23 mouse cellular contexts compared by ENCODE assay signal in genomic region chr7:24525686-24526420, GRCm38 (mm10). TPM values are rescaled to one million over a fixed set of nuclear protein-coding genes. Genes with fewer than 3 reads are reported as not detected.
A peak's percentile ranks its signal among the peaks of the same experiment; 100 is the strongest.
DNase-seq lines count a peak whose midpoint lies in the region; ATAC-seq and TF ChIP-seq lines count a peak whose summit lies in the region.
"Had no signal": no experiment of that assay in that cellular context is flagged by ENCODE, and none has a peak within 500 bp of the region (broad histone marks: within the 10 kb centered on the region; RNA-seq: fewer than 3 reads in every experiment).

No protein-coding gene starts in this region.

- no peak overlapping the region; the same call in 1 of the 2 replicates for H3K4me3 ChIP-seq in layer of hippocampus, adult 2 months
- H3K4me3 ChIP-seq in cerebellum, adult 2 months (replicated peaks; ENCODE audit: insufficient read depth, low read depth, low read length): no peak overlapping the region
- H3K4me3 ChIP-seq in embryonic facial prominence, embryonic 13.5 days: no peak overlapping the region
- no peak overlapping the region for H3K4me3 ChIP-seq in heart, adult 2 months
- H3K4me3 ChIP-seq: hindbrain, embryonic 10.5 days; liver, embryonic 12.5 days; lung, embryonic 15.5 days had no signal

- DNase-seq in layer of hippocampus, adult 2 months (ENCODE audit: low spot score in 2 of 2): peak in 1 of 2 experiments; percentile 47
- DNase-seq in layer of hippocampus, postnatal 10 days (ENCODE audit: low spot score in 2 of 2): no peak
- peak; percentile 76 for DNase-seq in brain, adult 2 months (ENCODE audit: low read depth, low spot score)
- DNase-seq in cerebellum, adult 2 months: peak; percentile 82 to 84
- no peak for DNase-seq in heart, adult 2 months
- no peak for DNase-seq in thymus, postnatal 4 days
- DNase-seq: gastrocnemius, postnatal 14 days; kidney, adult 2 months; kidney, postnatal 14 days; midbrain, embryonic 14.5 days; right cerebral cortex, postnatal 4 days had no signal

- peak overlapping the region; percentile 62 for H3K27ac ChIP-seq in layer of hippocampus, adult 2 months
- H3K27ac ChIP-seq in cerebellum, adult 2 months (ENCODE audit: insufficient read depth, low read length): peak overlapping the region; percentile 53
- peak overlapping the region; percentile 90 for H3K27ac ChIP-seq in embryonic facial prominence, embryonic 13.5 days
- no peak overlapping the region for H3K27ac ChIP-seq in heart, adult 2 months
- H3K27ac ChIP-seq: hindbrain, embryonic 10.5 days; liver, embryonic 12.5 days; lung, embryonic 15.5 days had no signal

- intact Hi-C loops in heart, adult 2 months (cut with DNase I): loop anchor here (5.0 kb wide), 1 partner anchor 54 kb away; no protein-coding TSS in a partner anchor

- TF ChIP-seq EP300 in heart, adult 2 months (IDR thresholded peaks at IDR 0.05; ENCODE audit: insufficient read depth, low read depth, low read length): no peak

- TF ChIP-seq POLR2A in cerebellum, adult 2 months (IDR thresholded peaks at IDR 0.05; ENCODE audit: borderline replicate concordance, insufficient read depth, low read length): no peak
- TF ChIP-seq POLR2A in heart, adult 2 months (IDR thresholded peaks at IDR 0.05; ENCODE audit: insufficient read depth, low read depth, low read length): no peak

- WGBS in cerebellum, adult 2 months: 14% methylated on average over 12 of the region's 12 CpGs
- WGBS in embryonic facial prominence, embryonic 13.5 days: 70% methylated on average over 12 of the region's 12 CpGs
- WGBS in heart, adult 2 months: 81% methylated on average over 12 of the region's 12 CpGs

- ATAC-seq in embryonic facial prominence, embryonic 13.5 days (ENCODE audit: insufficient number of reproducible peaks, insufficient read depth, low FRiP score, low TSS enrichment, low read depth): no peak
- ATAC-seq in megakaryocyte-erythroid progenitor cell, adult 5-6 weeks (replicated peaks; ENCODE audit: low FRiP score, low TSS enrichment, poor library complexity, severe bottlenecking): no peak
- ATAC-seq: liver, embryonic 12.5 days had no signal

- no peaks in the 10 kb centered on the region for H3K9me3 ChIP-seq in embryonic facial prominence, embryonic 13.5 days
- H3K9me3 ChIP-seq: hindbrain, embryonic 10.5 days; liver, embryonic 12.5 days; lung, embryonic 15.5 days had no signal

- TF ChIP-seq CTCF in layer of hippocampus, adult 2 months (conservative IDR thresholded peaks at IDR 0.05): no peak
- TF ChIP-seq CTCF in cerebellum, adult 2 months (IDR thresholded peaks at IDR 0.05; ENCODE audit: borderline replicate concordance, insufficient read depth, low read depth, low read length): no peak
- TF ChIP-seq CTCF in heart, adult 2 months (IDR thresholded peaks at IDR 0.05): no peak

- no peaks in the 10 kb centered on the region for H3K79me2 ChIP-seq in heart, adult 2 months (replicated peaks; ENCODE audit: control insufficient read depth, insufficient read depth, low read length)

- H3K4me2 ChIP-seq in embryonic facial prominence, embryonic 13.5 days: peak overlapping the region; percentile 38
- H3K4me2 ChIP-seq: liver, embryonic 12.5 days; lung, embryonic 15.5 days had no signal

- no peak overlapping the region for H3K9ac ChIP-seq in embryonic facial prominence, embryonic 13.5 days
- H3K9ac ChIP-seq in heart, adult 2 months (ENCODE audit: low read depth, low read length): no peak overlapping the region
- H3K9ac ChIP-seq: liver, embryonic 12.5 days; lung, embryonic 15.5 days had no signal

- H3K4me1 ChIP-seq in cerebellum, adult 2 months (ENCODE audit: control insufficient read depth, insufficient read depth, low read length): peaks cover 20% of the 10 kb centered on the region
- H3K4me1 ChIP-seq in embryonic facial prominence, embryonic 13.5 days: peaks cover 24% of the 10 kb centered on the region
- no peaks in the 10 kb centered on the region for H3K4me1 ChIP-seq in heart, adult 2 months (ENCODE audit: control insufficient read depth, insufficient read depth, low read length)

- H3K27me3 ChIP-seq in cerebellum, adult 2 months (ENCODE audit: control insufficient read depth, insufficient read depth, low read length): no peaks in the 10 kb centered on the region
- H3K27me3 ChIP-seq in embryonic facial prominence, embryonic 13.5 days: no peaks in the 10 kb centered on the region
- no peaks in the 10 kb centered on the region for H3K27me3 ChIP-seq in heart, adult 2 months (ENCODE audit: control insufficient read depth, insufficient read depth, low read length)
- H3K27me3 ChIP-seq: lung, embryonic 15.5 days had no signal

- no peaks in the 10 kb centered on the region for H3K36me3 ChIP-seq in embryonic facial prominence, embryonic 13.5 days
- no peaks in the 10 kb centered on the region for H3K36me3 ChIP-seq in heart, adult 2 months (ENCODE audit: control insufficient read depth, insufficient read depth, low read length)
- H3K36me3 ChIP-seq: hindbrain, embryonic 10.5 days; liver, embryonic 12.5 days; lung, embryonic 15.5 days had no signal

RNA-seq across cellular contexts. Expression of gene Irgq, which starts 4.6 kb away (rescaled TPM):
- total RNA-seq in layer of hippocampus, adult 2 months (2021): 10 to 100 TPM; 61.9 to 63.0 TPM
- total RNA-seq in layer of hippocampus, postnatal 10 days (2021): 100 to 1,000 TPM in 1 of 2 experiments, 10 to 100 TPM in 1; 98.5 to 101 TPM
- polyA plus RNA-seq in cerebellum, adult 2 months (2012; rRNA removed): 37.0 and 38.3 TPM in 2 replicates
- polyA plus RNA-seq in embryonic facial prominence, embryonic 13.5 days (2015; fragmentation: Nextera tagmentation; extraction: Ambion mirVana): 9.6 and 10.2 TPM in 2 replicates
- 4.7 and 6.3 TPM in 2 replicates for total RNA-seq in megakaryocyte-erythroid progenitor cell, adult 5-6 weeks (2014; fragmentation: Nextera tagmentation)
- 3.0 and 5.2 TPM in 2 replicates for total RNA-seq in megakaryocyte-erythroid progenitor cell, adult 5-6 weeks (2017)
- total RNA-seq in heart, adult 2 months (2021): 10 to 100 TPM; 16.1 to 17.4 TPM
- 12.9 and 20.7 TPM in 2 replicates for polyA plus RNA-seq in heart, adult 2 months (2012; rRNA removed)

RNA-seq across cellular contexts. Expression of gene AC161166.1, which starts 13.6 kb away (rescaled TPM):
- total RNA-seq in layer of hippocampus, adult 2 months (2021): not detected
- total RNA-seq in layer of hippocampus, postnatal 10 days (2021): not detected
- polyA plus RNA-seq in cerebellum, adult 2 months (2012; rRNA removed): not detected in 2 replicates
- 0.53 and 0.89 TPM in 2 replicates for polyA plus RNA-seq in embryonic facial prominence, embryonic 13.5 days (2015; fragmentation: Nextera tagmentation; extraction: Ambion mirVana)
- total RNA-seq in megakaryocyte-erythroid progenitor cell, adult 5-6 weeks (2014; fragmentation: Nextera tagmentation): not detected in 2 replicates
- not detected in 2 replicates for total RNA-seq in megakaryocyte-erythroid progenitor cell, adult 5-6 weeks (2017)
- not detected for total RNA-seq in heart, adult 2 months (2021)
- 0.04 TPM in 1 of 2 replicates, not detected in the other for polyA plus RNA-seq in heart, adult 2 months (2012; rRNA removed)
- total RNA-seq: gastrocnemius, postnatal 14 days; heart, adult 8-10 months; layer of hippocampus, postnatal 14 days; left cerebral cortex, postnatal 14 days had no signal
- polyA plus RNA-seq: cortical plate, adult 2 months; frontal cortex, adult 2 months; kidney, adult 2 months; urinary bladder, adult 2 months had no signal

RNA-seq across cellular contexts. Expression of gene Zfp428, which starts 19.0 kb away (rescaled TPM):
- total RNA-seq in layer of hippocampus, adult 2 months (2021): 10 to 100 TPM; 32.6 to 41.6 TPM
- total RNA-seq in layer of hippocampus, postnatal 10 days (2021): 10 to 100 TPM; 61.3 to 64.6 TPM
- polyA plus RNA-seq in cerebellum, adult 2 months (2012; rRNA removed): 68.5 and 68.6 TPM in 2 replicates
- polyA plus RNA-seq in embryonic facial prominence, embryonic 13.5 days (2015; fragmentation: Nextera tagmentation; extraction: Ambion mirVana): 95.8 and 96.3 TPM in 2 replicates
- total RNA-seq in megakaryocyte-erythroid progenitor cell, adult 5-6 weeks (2014; fragmentation: Nextera tagmentation): 3.5 and 4.0 TPM in 2 replicates
- 3.1 and 9.7 TPM in 2 replicates for total RNA-seq in megakaryocyte-erythroid progenitor cell, adult 5-6 weeks (2017)
- 10 to 100 TPM; 14.5 to 14.9 TPM for total RNA-seq in heart, adult 2 months (2021)
- polyA plus RNA-seq in heart, adult 2 months (2012; rRNA removed): 12.3 and 28.7 TPM in 2 replicates

RNA-seq across cellular contexts. Expression of gene Pinlyp, which starts 20.1 kb away (rescaled TPM):
- not detected for total RNA-seq in layer of hippocampus, adult 2 months (2021)
- not detected for total RNA-seq in layer of hippocampus, postnatal 10 days (2021)
- not detected in 2 replicates for polyA plus RNA-seq in cerebellum, adult 2 months (2012; rRNA removed)
- polyA plus RNA-seq in embryonic facial prominence, embryonic 13.5 days (2015; fragmentation: Nextera tagmentation; extraction: Ambion mirVana): 0.42 TPM in 1 of 2 replicates, not detected in the other
- total RNA-seq in megakaryocyte-erythroid progenitor cell, adult 5-6 weeks (2014; fragmentation: Nextera tagmentation): not detected in 2 replicates
- not detected in 2 replicates for total RNA-seq in megakaryocyte-erythroid progenitor cell, adult 5-6 weeks (2017)
- not detected for total RNA-seq in heart, adult 2 months (2021)
- not detected in 2 replicates for polyA plus RNA-seq in heart, adult 2 months (2012; rRNA removed)
- total RNA-seq: ES-E14; gastrocnemius, postnatal 14 days; heart, adult 8-10 months; layer of hippocampus, postnatal 14 days; left cerebral cortex, postnatal 14 days had no signal
- polyA plus RNA-seq: frontal cortex, adult 2 months; hindbrain, embryonic 10.5 days; kidney, adult 2 months; liver, embryonic 12.5 days; midbrain, embryonic 14.5 days had no signal

RNA-seq across cellular contexts. Expression of gene Xrcc1, which starts 20.2 kb away (rescaled TPM):
- total RNA-seq in layer of hippocampus, adult 2 months (2021): 10 to 100 TPM; 38.9 to 40.9 TPM
- 10 to 100 TPM; 37.8 to 39.7 TPM for total RNA-seq in layer of hippocampus, postnatal 10 days (2021)
- 46.2 and 51.3 TPM in 2 replicates for polyA plus RNA-seq in cerebellum, adult 2 months (2012; rRNA removed)
- polyA plus RNA-seq in embryonic facial prominence, embryonic 13.5 days (2015; fragmentation: Nextera tagmentation; extraction: Ambion mirVana): 127 and 147 TPM in 2 replicates
- 89.0 and 93.7 TPM in 2 replicates for total RNA-seq in megakaryocyte-erythroid progenitor cell, adult 5-6 weeks (2014; fragmentation: Nextera tagmentation)
- 20.7 and 36.6 TPM in 2 replicates for total RNA-seq in megakaryocyte-erythroid progenitor cell, adult 5-6 weeks (2017)
- 10 to 100 TPM; 25.0 to 25.6 TPM for total RNA-seq in heart, adult 2 months (2021)
- 21.8 and 25.5 TPM in 2 replicates for polyA plus RNA-seq in heart, adult 2 months (2012; rRNA removed)

Comparison
In these comparisons a context has a peak if more than half of its experiments do, and no peak if none do; other contexts are left out.
1. DNase-seq: peak in brain, adult 2 months (single experiment) and cerebellum, adult 2 months (2 of 2); none in layer of hippocampus, postnatal 10 days (0 of 2), heart, adult 2 months (0 of 2) and thymus, postnatal 4 days (single experiment).